Mouse (Mus musculus) C2C12 (cell line): Measurements from ENCODE around the gene Lhx1.

Experiments used
- CEBPB ChIP-seq: IDR thresholded peaks from one replicate; pipeline ENCODE4 v1.6.1; 2011; ENCODE audit warnings: low read depth, mild to moderate bottlenecking, control low read depth, moderate library complexity
- CTCF ChIP-seq: IDR thresholded peaks from one replicate; pipeline ENCODE4 v1.5.1; 2011; ENCODE audit not compliant: control insufficient read depth, insufficient read depth, insufficient read length
- MAX ChIP-seq: IDR thresholded peaks from one replicate; pipeline ENCODE4 v1.6.1; 2011; ENCODE audit warnings: mild to moderate bottlenecking, control low read depth
- MYOD1 ChIP-seq: IDR thresholded peaks from one replicate; pipeline ENCODE4 v1.6.1; 2011; ENCODE audit warnings: low read depth; ENCODE audit not compliant: control insufficient read depth, insufficient read length
- MYOG ChIP-seq: IDR thresholded peaks from one replicate; pipeline ENCODE4 v1.6.1; 2011; ENCODE audit not compliant: control insufficient read depth, insufficient read length; ENCODE audit errors: extremely low read depth
- USF1 ChIP-seq: IDR thresholded peaks from one replicate; pipeline ENCODE4 v1.6.1; 2011; ENCODE audit warnings: low read depth, mild to moderate bottlenecking, control low read depth, moderate library complexity

DNA sequence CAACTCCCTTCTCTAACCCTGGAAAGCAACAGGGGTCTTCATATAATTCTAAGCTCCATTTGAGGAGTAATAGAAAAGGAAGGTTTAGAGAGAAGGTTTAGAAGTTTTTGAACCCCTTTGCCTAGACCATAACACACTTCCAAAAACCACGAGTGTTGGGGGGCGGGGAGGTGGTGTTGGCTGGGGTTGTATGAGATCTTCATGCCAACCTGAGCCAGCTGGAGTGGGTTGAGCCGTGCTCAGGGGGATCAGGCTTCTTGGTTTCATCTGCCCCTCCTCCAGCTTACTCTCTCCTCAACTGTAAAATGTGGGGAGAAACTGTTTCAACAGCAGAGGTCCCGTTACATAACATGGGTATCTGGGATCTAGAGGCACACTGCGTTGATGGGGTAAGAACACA, 45.5 kb upstream of the Lhx1 start:
- TF ChIP-seq CEBPB: no peak
- TF ChIP-seq CTCF: no peak
- TF ChIP-seq MYOD1: no peak
- TF ChIP-seq MAX: no peak
- no peak for TF ChIP-seq MYOG
- no peak for TF ChIP-seq USF1
